Mouse (Mus musculus) liver, embryonic 16.5 days (tissue): ENCODE measurements around the gene Fbxw7. TPM values are rescaled to one million over a fixed set of nuclear protein-coding genes. Genes with fewer than 3 reads are reported as not detected.

Experiments
- ATAC-seq: fragments of 200-750 bp; cut with Nextera tagmentation; 2 replicates; pipeline ENCODE4 v1.8.0; 2017; ENCODE audit warnings: low read depth, mild to moderate bottlenecking, moderate number of reproducible peaks, moderate library complexity
- H3K27ac ChIP-seq: fragments of 300-500 bp; sonication (generic); 2 replicates; pipeline ENCODE4 v1.5.1; 2014; ENCODE audit warnings: mild to moderate bottlenecking, low read length
- H3K27me3 ChIP-seq: fragments of 300-500 bp; sonication (generic); 2 replicates; pipeline ENCODE4 v1.6.1; 2014; ENCODE audit warnings: low read depth, low read length, mixed read lengths; ENCODE audit not compliant: control insufficient read depth, insufficient read depth
- H3K36me3 ChIP-seq: fragments of 300-500 bp; sonication (generic); 2 replicates; pipeline ENCODE4 v1.6.1; 2014; ENCODE audit warnings: mild to moderate bottlenecking; ENCODE audit not compliant: control insufficient read depth, insufficient read depth
- H3K4me1 ChIP-seq: fragments of 300-500 bp; sonication (generic); 2 replicates; pipeline ENCODE4 v1.6.1; 2014; ENCODE audit warnings: low read depth, low read length, mixed read lengths; ENCODE audit not compliant: control insufficient read depth
- H3K4me2 ChIP-seq: fragments of 300-500 bp; sonication (generic); 2 replicates; pipeline ENCODE4 v1.6.1; 2014; ENCODE audit warnings: low read depth, low read length, mixed read lengths
- H3K4me3 ChIP-seq: fragments of 300-500 bp; sonication (generic); 2 replicates; pipeline ENCODE4 v1.5.1; 2014; ENCODE audit warnings: low read depth, mild to moderate bottlenecking, low read length
- H3K9ac ChIP-seq: fragments of 300-500 bp; sonication (generic); 2 replicates; pipeline ENCODE4 v1.6.1; 2014; ENCODE audit warnings: low read depth, low read length
- H3K9me3 ChIP-seq: fragments of 300-500 bp; sonication (generic); replicated peaks from 2 replicates; pipeline ENCODE4 v1.6.1; 2016; ENCODE audit warnings: low read length; ENCODE audit not compliant: control insufficient read depth
- WGBS: fragments of 180-500 bp; shearing (Covaris S2); extraction: QIAGEN DNeasy Blood & Tissue Kit; methylation state at CpG from one replicate; pipeline ENCODE4 v1.1.7; 2014; ENCODE audit not compliant: insufficient replicate concordance; 5-methylcytosine and 5-hydroxymethylcytosine counted together
- polyA plus RNA-seq: library from polyadenylated mRNA; unstranded; fragments of >200 nt; fragmentation: Nextera tagmentation; extraction: Ambion mirVana; gene quantifications from 2 replicates; pipeline ENCODE4 v1.2.1, GENCODE M21; 2015

Fbxw7 gene
- polyA plus RNA-seq, 1 experiment from 2014 or later = 2.8 TPM

GRCm38 (mm10) chr3:84787914-84788313 lies 27.2 kb upstream of the Fbxw7 start:
- Histone ChIP-seq H3K36me3 (no peaks in the 10 kb centered on the region), H3K27ac (no peak overlapping the region), H3K9ac (no peak overlapping the region), H3K4me3 (no peak overlapping the region), H3K4me1 (no peaks in the 10 kb centered on the region), H3K9me3 (peaks cover 2% of the 10 kb centered on the region; the same call in 1 of the 2 replicates), H3K27me3 (no peaks in the 10 kb centered on the region), H3K4me2 (no peak overlapping the region)
- no peak for ATAC-seq
- 72% methylated on average over 4 of the region's 4 CpGs for WGBS

- Histone ChIP-seq H3K4me3 (no peak overlapping the region), H3K27ac (no peak overlapping the region), H3K4me2 (peak overlapping the region; percentile 42), H3K27me3 (no peaks in the 10 kb centered on the region), H3K9me3 (no peaks in the 10 kb centered on the region), H3K9ac (no peak overlapping the region), H3K4me1 (peaks cover 12% of the 10 kb centered on the region), H3K36me3 (no peaks in the 10 kb centered on the region)
- WGBS = 39% methylated on average over 9 of the region's 9 CpGs
- peak; percentile 30; the same call in 1 of the 2 replicates for ATAC-seq
Measured at GRCm38 (mm10) chr3:84804036-84804435, 11.0 kb upstream of the Fbxw7 start.

- WGBS = 61% methylated on average over 2 of the region's 2 CpGs
- no peak for ATAC-seq
- H3K4me3 ChIP-seq = no peak overlapping the region
Measured at GRCm38 (mm10) chr3:84806206-84806605, 8.9 kb upstream of the Fbxw7 start.

GRCm38 (mm10) chr3:84807826-84808225 lies 7.2 kb upstream of the Fbxw7 start:
- Histone ChIP-seq H3K9ac (no peak overlapping the region), H3K4me2 (no peak overlapping the region), H3K27ac (no peak overlapping the region), H3K9me3 (no peaks in the 10 kb centered on the region), H3K36me3 (no peaks in the 10 kb centered on the region), H3K27me3 (no peaks in the 10 kb centered on the region), H3K4me3 (no peak overlapping the region), H3K4me1 (peaks cover 11% of the 10 kb centered on the region)
- no peak for ATAC-seq
- 60% methylated on average over 3 of the region's 3 CpGs for WGBS

More at GRCm38 (mm10) chr3:84806206-84806605, 8.9 kb upstream of the Fbxw7 start:
- Histone ChIP-seq H3K9me3 (no peaks in the 10 kb centered on the region), H3K27ac (no peak overlapping the region), H3K36me3 (no peaks in the 10 kb centered on the region), H3K9ac (no peak overlapping the region), H3K4me1 (peaks cover 8% of the 10 kb centered on the region), H3K27me3 (no peaks in the 10 kb centered on the region), H3K4me2 (no peak overlapping the region)

DNA sequence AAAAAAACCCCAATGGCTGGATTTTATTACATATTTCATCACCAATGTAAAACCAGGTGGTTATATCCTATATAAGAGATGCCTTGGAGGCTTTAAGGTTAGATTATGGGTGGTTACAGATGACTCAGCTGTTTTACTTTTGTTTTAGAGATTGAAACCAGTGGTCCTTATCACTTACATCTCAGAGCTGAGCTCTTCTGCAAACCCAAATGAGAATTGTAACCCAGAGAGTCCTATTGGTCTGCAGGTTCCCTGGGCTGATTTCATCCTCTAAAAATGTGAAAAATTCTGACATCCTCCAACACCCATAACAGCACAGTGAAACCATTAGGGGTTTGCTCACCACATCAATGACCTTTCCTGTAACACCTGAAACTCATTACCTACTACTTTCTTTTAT lies 6.2 kb upstream of the Fbxw7 start:
- no peaks in the 10 kb centered on the region for H3K36me3 ChIP-seq
- ATAC-seq = no peak
- no peaks in the 10 kb centered on the region for H3K9me3 ChIP-seq
- H3K27me3 ChIP-seq = no peaks in the 10 kb centered on the region
- peaks cover 16% of the 10 kb centered on the region for H3K4me1 ChIP-seq
- H3K9ac ChIP-seq = no peak overlapping the region
- no peak overlapping the region for H3K4me3 ChIP-seq
- H3K4me2 ChIP-seq = no peak overlapping the region
- no peak overlapping the region for H3K27ac ChIP-seq

- ATAC-seq = no peak
- no peak overlapping the region for H3K9ac ChIP-seq
- no peaks in the 10 kb centered on the region for H3K36me3 ChIP-seq
- no peaks in the 10 kb centered on the region for H3K9me3 ChIP-seq
- no peaks in the 10 kb centered on the region for H3K27me3 ChIP-seq
- no peak overlapping the region for H3K27ac ChIP-seq
- H3K4me3 ChIP-seq = no peak overlapping the region
- H3K4me1 ChIP-seq = peaks cover 17% of the 10 kb centered on the region
- H3K4me2 ChIP-seq = no peak overlapping the region
Measured at GRCm38 (mm10) chr3:84810803-84811202, 4.3 kb upstream of the Fbxw7 start.

- Histone ChIP-seq H3K4me1 (peaks cover 24% of the 10 kb centered on the region), H3K27me3 (no peaks in the 10 kb centered on the region), H3K27ac (peak overlapping the region; percentile 98), H3K36me3 (no peaks in the 10 kb centered on the region), H3K9me3 (no peaks in the 10 kb centered on the region), H3K9ac (peak overlapping the region; percentile 96), H3K4me2 (peak overlapping the region; percentile 99), H3K4me3 (peak overlapping the region; percentile 100)
- WGBS = under 1% methylated on average over 29 of the region's 29 CpGs
- peak; percentile 30 for ATAC-seq
Measured at GRCm38 (mm10) chr3:84813436-84814156, 1.5 kb upstream of the Fbxw7 start.

GRCm38 (mm10) chr3:84814157-84814761 lies 809 bp upstream of the Fbxw7 start:
- Histone ChIP-seq H3K9ac (peak overlapping the region; percentile 96), H3K27ac (peak overlapping the region; percentile 98), H3K4me1 (peaks cover 24% of the 10 kb centered on the region), H3K36me3 (no peaks in the 10 kb centered on the region), H3K4me2 (peak overlapping the region; percentile 99), H3K9me3 (no peaks in the 10 kb centered on the region), H3K4me3 (peak overlapping the region; percentile 100), H3K27me3 (no peaks in the 10 kb centered on the region)
- peak; percentile 92 for ATAC-seq
- WGBS = 1% methylated on average over 58 of the region's 60 CpGs

DNA sequence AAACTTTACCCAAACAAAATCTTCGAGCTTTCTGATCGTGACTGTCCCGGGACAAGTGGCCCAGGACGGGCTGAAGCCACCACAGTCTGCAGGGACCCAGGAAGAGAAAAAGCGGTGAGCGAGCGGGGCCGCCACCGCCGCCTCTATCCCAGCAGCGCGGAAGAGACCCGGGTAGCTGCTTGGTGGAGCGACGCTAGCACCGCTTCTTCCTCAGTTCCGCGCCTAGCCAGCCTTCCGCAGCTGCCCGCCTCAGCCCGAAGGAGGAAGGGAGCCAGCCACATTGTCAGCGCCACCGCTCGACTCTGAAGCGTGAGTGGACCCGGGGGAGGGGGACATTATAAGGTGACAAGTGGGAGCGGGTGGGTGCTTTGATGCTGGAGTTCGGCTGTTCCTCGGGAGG lies 393 bp downstream of the Fbxw7 start:
- WGBS = under 1% methylated on average over 29 of the region's 29 CpGs
- no peak for ATAC-seq
- H3K27ac ChIP-seq = peak overlapping the region; percentile 98
- no peaks in the 10 kb centered on the region for H3K27me3 ChIP-seq
- H3K4me2 ChIP-seq = peak overlapping the region; percentile 99
- H3K36me3 ChIP-seq = no peaks in the 10 kb centered on the region
- H3K4me3 ChIP-seq = peak overlapping the region; percentile 100
- peak overlapping the region; percentile 96 for H3K9ac ChIP-seq
- no peaks in the 10 kb centered on the region for H3K9me3 ChIP-seq
- H3K4me1 ChIP-seq = peaks cover 24% of the 10 kb centered on the region
